Mouse (Mus musculus) heart, adult 11 months (tissue): ENCODE measurements at regions not wholly inside any gene's neighbourhood (a gene's known extent, or its start where the extent isn't known, plus 50 kb on each side); places are given as distances from the start of the nearest gene placed in this dataset.

Source experiments
- DNase-seq: peaks from one replicate; pipeline ENCODE4 v3.0.0; 2022

DNA sequence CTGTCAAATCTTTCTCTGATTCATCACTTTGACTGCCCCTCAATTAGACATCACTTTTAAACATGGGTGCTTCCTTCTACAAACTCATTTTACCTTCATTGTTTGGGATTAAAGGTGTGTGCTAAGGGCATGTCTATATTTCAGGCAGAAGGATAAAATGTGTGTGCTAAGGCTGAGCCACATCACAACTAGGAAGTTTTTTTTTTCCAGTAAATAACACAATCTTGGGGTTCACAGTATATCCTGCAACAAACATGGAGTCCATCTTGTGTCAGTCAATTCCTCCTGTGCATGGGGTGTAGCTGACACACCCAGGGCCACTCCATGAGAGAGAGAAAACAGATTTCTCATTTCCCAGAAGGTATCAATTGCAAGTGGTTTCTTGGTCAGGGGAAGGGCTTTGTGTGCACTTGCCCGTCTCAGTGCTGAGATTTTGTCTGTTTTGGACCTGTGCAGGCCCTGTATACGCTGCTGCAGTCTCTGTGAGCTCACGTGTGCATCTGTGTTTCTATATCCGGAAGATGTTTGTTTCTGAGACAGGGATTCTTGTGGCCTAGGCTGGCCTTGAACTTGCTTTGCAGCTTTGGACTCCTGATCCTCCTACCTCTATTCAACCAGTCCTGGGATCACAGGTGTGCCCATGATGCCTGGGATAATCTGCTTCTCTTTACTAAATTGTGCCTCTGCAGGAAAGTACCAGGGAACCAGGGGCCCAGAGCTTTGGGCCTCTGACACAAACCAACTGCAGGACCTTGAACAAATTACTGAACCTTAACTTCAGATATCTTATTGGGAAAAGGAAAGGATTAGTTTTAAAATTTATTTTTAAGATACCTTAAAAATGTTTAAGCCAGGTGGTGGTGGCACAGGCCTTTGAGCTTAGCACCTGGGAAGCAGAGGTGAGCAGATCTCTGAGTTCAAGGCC lies 63.9 kb upstream of the Cpsf6 start:
- peak; percentile 67 for DNase-seq

- DNase-seq = peak; percentile 74
Measured at GRCm38 (mm10) chr10:117441979-117442803, 62.4 kb upstream of the Cpsf6 start.

DNA sequence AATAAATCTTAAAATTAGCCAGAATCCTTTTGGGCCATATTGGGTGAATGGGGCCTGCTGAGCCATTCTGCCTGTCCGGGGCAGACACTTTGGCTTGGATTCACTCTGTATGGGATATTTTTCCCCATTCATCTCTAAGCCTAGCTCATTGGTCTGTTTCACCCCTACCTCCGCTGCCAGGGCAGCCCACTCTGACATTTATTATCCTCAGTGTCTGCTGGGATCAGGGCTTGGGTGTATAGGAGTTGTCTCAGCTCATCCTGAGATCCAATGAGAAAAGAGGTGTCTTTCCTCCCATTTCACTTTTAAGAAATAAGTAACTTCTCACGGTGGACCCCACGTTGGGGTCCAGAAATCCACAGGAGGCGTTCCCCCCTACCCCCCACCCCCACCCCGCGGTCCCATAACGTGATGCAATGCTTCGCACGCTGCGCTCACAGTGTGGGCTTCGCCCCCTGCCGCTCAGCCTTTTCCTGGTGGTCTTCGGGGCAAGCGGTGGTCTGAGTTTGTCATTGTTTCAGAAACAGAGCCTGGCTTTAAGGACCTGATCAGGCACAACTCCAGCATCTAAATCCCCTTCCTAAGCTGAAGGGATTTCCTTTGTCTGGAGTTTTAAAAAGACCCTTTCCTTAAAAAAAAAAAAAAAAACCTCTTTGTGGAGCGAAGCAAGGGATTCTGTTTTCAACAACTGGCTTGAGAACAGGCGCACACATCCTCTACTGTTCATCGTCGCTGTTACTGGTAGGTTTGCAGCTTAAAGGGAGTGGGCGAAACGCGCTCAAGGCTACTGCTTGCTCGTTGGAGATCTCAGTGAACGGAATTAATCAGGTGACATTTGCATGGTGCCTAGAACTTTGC lies 61.5 kb upstream of the Cpsf6 start:
- peak; percentile 55 for DNase-seq

DNA sequence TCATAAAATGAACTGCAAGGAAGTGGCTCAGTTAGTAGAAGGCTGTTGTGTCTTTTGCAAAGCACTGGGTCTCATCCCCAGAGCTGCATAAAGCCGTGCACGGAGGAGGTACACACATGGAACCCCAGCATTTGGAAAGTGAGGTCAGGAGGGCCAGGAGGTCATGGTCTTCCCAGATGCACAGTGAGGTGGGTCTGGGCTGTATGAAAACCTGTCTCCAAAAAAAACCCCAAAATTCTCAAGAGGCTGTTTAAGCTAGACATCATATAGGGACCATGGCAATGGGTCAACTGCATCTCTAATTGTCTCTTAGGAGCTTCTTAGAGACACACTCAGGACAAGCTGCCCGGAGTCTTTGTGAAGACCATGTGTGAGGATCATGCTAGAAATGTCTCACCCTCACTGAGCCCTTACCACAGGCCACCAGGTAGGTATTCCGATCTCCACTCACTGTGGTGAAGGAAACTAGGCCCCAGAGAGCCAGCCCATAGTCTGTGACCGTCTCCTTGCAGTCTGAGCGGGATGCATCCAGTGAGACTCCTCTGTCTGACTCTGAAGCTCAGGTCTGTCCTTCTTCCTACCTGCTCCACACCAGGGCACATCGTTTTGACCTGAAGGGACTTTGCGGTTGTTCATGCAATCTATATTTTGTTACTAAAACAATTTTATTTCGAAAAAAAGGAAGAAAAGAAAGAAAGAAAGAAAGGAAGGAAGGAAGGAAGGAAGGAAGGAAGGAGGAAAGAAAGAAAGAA lies 60.6 kb upstream of the Cpsf6 start:
- peak; percentile 45 for DNase-seq

DNA sequence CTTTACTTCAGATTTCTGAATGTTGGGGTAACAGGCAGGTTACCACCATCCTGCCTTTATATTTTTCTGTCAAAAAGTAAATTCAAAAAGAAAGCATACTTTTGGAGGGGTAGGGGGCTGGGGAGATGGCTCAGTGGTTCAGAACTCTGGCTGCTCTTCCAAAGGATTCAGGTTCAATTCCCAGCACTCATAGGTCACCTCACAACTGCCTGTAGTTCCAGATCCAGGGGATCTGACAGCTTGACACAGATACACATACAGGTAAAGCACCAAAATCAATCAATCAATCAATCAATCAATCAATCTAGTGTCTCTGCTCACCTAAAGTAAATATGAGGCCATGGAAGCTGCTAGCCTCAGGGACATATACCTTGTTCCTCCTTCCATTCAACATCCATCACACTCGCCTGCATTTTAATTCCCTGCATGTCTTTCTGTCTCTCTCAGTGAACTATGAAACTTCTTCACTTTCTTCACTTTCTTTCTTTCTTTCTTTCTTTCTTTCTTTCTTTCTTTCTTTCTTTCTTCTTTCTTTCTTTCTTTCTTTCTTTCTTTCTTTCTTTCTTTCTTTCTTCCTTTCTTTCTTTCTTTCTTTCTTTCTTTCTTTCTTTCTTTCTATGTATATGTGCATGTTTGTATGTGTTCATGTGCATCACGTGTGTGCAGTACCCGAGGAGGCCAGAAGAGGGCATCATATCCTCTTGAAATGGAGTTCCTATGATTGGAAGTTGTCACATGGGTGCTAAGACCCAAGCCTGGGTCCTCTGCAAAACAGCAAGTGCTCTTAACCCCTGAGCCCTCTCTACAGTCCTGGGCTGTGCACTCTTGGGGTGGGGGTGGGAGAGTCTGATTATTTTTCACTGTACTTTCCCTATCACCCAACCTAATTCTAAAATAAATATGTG lies 59.6 kb upstream of the Cpsf6 start:
- peak; percentile 11 for DNase-seq

DNA sequence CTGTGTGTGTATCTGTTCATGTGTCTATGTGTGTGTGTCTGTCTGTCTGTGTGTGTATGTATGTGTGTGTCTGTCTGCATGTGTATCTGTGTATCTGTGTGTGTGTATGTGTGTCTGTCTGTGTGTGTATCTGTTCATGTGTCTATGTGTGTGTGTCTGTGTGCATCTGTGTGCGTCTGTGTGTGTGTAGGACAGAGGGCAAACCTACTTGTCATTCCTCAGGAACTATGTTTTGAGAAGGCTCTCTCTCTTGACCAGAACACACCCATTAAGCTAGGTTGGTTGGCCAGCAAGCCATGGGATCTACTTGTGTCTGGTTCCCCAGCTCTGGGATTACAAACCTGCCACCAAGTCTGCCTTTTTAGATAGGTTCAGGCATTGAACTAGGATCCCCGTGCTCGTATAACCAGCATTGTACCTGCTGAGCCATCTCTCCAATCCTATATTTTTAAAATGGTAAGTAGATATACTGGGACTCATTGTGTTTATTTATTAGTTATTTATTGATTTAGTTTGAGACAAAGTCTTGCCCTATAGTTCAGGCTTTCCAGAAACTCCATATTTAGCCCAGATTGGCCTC lies 58.9 kb upstream of the Cpsf6 start:
- DNase-seq = peak; percentile 14

- no peak for DNase-seq
Measured at GRCm38 (mm10) chr10:117437970-117438369, 58.2 kb upstream of the Cpsf6 start.

GRCm38 (mm10) chr10:117436875-117437715 lies 57.3 kb upstream of the Cpsf6 start:
- DNase-seq = peak; percentile 91

- DNase-seq = peak; percentile 87
Measured at GRCm38 (mm10) chr10:117436308-117436874, 56.6 kb upstream of the Cpsf6 start.

DNA sequence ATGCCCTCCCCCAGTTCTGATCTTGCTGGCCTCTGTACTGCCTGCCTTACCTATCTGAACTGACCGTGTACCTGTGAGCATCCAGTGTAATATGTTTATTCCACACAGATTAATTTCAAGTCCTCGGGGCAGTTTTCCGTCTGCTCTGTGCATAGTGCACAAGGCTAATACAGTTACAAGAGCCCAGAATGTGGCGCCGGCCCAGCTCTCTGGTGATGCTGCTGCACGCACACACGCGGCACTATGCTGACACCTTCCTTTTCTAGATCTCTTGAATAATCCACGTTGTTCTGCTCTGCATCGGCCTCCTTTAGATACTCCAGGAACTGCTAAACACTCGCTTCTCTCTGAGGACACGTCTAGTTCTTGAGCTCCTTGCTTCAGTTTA lies 55.9 kb upstream of the Cpsf6 start:
- peak; percentile 66 for DNase-seq

DNA sequence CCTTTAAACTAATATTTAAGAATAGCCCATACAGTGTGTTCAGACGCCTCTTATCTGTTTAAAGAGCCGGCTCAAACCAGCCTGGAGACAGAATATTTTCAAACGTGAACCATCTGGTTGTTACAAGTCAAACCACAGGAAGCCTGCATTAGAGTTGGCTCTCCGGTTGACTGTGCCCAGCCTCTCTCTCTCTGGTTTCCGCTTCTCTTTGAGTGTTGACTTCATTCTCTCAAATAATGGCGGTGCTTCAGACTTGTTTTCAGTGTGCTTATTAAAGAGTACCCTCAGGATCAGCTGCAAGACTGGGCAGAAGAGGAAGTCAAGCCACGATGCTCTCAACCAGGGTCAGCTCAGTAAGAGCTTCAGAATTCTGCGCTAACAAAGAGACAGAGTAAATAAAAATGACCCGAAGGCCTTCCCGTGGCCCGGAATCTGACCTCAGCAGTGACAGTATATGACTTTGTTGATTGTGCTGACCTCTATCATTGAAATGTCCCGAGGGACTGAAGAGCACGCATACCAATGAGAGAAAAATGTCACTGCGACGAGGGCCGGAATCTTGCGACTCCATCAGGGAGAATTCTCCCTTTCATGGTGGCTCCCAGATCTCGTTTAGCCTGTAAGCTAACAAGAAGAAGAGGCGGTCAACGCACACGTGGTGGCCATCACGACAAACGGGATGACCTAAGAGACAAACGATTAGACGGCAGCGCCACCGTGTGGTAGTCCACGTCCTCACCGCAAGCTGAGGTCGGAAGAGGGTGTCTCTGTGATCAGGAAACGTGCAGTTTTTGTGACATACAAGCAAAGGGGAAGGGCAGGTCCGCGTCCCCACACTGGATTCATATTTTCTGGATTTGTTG lies 55.3 kb upstream of the Cpsf6 start:
- DNase-seq = peak; percentile 97

DNA sequence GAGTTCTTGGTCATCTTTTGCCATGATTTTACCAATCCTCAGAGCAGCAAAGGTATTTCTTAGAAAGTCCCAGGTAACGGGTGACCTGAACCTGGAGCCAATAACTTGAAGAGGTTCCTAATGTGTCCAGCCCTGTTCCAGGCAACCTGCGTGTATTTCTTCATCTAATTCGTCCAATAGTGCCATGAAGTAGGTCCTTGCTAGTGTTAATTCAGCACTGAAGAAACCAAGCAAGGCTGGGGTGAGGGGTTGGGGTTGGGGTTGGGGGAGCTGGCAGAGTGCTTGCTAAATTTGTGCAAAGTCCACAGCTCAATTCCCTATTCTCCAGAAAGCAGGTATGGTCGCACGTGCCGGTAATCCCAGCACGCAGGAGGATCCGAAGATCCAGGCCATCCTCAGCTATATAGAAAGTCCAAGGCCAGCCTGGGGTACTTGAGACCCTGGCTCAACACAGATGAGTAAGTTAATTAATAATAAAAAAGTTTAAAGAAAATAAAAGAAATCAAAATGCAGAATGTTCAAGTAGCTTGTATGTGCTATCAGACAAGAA lies 54.6 kb upstream of the Cpsf6 start:
- no peak for DNase-seq

GRCm38 (mm10) chr10:117433547-117434292 lies 53.9 kb upstream of the Cpsf6 start:
- peak; percentile 83 for DNase-seq

- DNase-seq = peak; percentile 72
Measured at GRCm38 (mm10) chr10:117432871-117433546, 53.2 kb upstream of the Cpsf6 start.

GRCm38 (mm10) chr10:117432415-117432814 lies 52.6 kb upstream of the Cpsf6 start:
- peak; percentile 86 for DNase-seq

DNA sequence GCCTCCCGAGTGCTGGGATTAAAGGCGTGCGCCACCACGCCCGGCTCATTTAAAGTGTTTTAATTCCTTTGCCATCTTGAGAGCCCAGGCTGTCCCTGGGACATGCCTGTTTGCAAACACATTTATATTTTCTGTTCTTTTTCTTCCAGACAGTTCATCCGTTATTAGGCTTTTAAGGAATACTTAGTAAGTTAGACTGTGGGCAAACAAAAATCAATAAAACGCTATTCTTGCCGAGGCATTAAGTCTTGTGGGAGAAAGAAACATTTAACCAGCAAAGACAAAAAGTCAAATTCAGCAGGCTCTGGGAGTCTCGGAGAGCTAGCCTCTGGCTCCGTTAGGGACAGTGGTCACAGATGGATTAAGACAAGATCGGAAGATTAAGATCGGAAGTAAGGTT lies 52.0 kb upstream of the Cpsf6 start:
- DNase-seq = no peak
